Comparison of ENCODE assay signal across 20 mouse cellular contexts in genomic region chr1:129747595-129747994, GRCm38 (mm10).
"Had no signal": no experiment of that assay in that cellular context is flagged by ENCODE, and none has a peak within 500 bp of the region (broad histone marks: within the 10 kb centered on the region; RNA-seq: fewer than 3 reads in every experiment).

No protein-coding gene starts in this region.

- H3K9ac ChIP-seq: limb, embryonic 12.5 days; limb, embryonic 15.5 days; liver, embryonic 14.5 days; liver, postnatal 0 days; lung, embryonic 14.5 days; neural tube, embryonic 12.5 days; neural tube, embryonic 15.5 days; stomach, embryonic 15.5 days had no signal

- H3K4me3 ChIP-seq: limb, embryonic 12.5 days; limb, embryonic 15.5 days; neural tube, embryonic 12.5 days; neural tube, embryonic 15.5 days; stomach, embryonic 15.5 days had no signal

- H3K9me3 ChIP-seq: limb, embryonic 12.5 days; limb, embryonic 15.5 days; neural tube, embryonic 12.5 days; neural tube, embryonic 15.5 days; stomach, embryonic 15.5 days had no signal

- H3K4me1 ChIP-seq: limb, embryonic 12.5 days; limb, embryonic 15.5 days; neural tube, embryonic 12.5 days; neural tube, embryonic 15.5 days; stomach, embryonic 15.5 days had no signal

- ATAC-seq: intestine, postnatal 0 days; liver, postnatal 0 days; lung, postnatal 0 days had no signal

- H3K27me3 ChIP-seq: limb, embryonic 12.5 days; limb, embryonic 15.5 days; neural tube, embryonic 12.5 days; neural tube, embryonic 15.5 days; stomach, embryonic 15.5 days had no signal

- DNase-seq: kidney, adult 2 months; kidney, postnatal 25 days; left cerebral cortex, postnatal 4 days; liver, postnatal 0 days; lung, embryonic 14.5 days; right cerebral cortex, adult 18-20 months; right cerebral cortex, postnatal 25 days; spleen, adult 18-20 months; thymus, postnatal 25 days had no signal

- H3K4me2 ChIP-seq: limb, embryonic 12.5 days; limb, embryonic 15.5 days; liver, embryonic 11.5 days; lung, embryonic 14.5 days; neural tube, embryonic 12.5 days; neural tube, embryonic 15.5 days; stomach, embryonic 15.5 days had no signal

- H3K36me3 ChIP-seq: limb, embryonic 12.5 days; limb, embryonic 15.5 days; neural tube, embryonic 12.5 days; neural tube, embryonic 15.5 days; stomach, embryonic 15.5 days had no signal

- H3K27ac ChIP-seq: kidney, postnatal 0 days; limb, embryonic 12.5 days; limb, embryonic 15.5 days; liver, embryonic 14.5 days; macrophage; neural tube, embryonic 12.5 days; neural tube, embryonic 15.5 days; stomach, embryonic 15.5 days had no signal
